Mouse (Mus musculus) lung, postnatal 4 days (tissue): ENCODE results near the gene Naip2.

ENCODE experiments used
- DNase-seq, 2 experiments: peaks; one replicate each; pipeline ENCODE4 v3.0.0; 2021

Naip2 gene

GRCm38 (mm10) chr13:100107652-100108472 lies 94.0 kb downstream of the Naip2 start, which contains the start of gene Serf1:
Gene Serf1 (plus strand): TSS chr13:100108012.
- DNase-seq = peak; percentile 89 to 91

- DNase-seq = peak; percentile 95 to 96
Measured at GRCm38 (mm10) chr13:100103748-100104254, 98.1 kb downstream of the Naip2 start, which contains the start of gene Bdp1. Gene Bdp1 (minus strand): TSS chr13:100104070.

DNA sequence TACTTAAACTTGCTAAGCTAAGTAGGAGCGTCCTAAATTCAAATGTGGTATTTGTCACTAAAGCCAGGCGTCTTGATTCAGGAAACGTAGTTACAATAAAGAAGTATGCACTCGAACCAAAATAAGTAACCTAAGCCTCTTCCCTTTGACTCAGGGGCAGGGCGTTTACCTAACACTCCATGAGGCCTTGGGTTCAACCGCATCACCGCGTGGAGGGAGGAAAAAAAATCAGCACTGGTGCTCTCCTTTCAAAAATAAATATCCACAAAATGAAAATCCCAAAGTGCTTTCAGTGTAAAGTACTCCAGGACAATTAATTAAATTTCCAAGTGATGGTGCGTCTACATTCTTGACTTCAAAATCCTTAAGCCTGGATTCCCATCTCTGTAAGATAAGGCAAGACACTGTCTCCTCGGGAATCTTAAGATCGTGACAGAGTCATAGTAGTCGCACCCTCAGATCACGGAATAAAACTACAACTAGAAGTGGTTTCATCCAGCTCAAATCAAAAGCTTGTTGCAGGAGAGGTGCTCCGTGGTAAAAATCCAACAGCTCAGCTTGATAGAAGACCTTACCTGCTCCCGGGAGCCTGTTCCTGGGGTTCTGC lies 98.7 kb downstream of the Naip2 start:
- no peak for DNase-seq

- DNase-seq = no peak
Measured at GRCm38 (mm10) chr13:100098808-100099207, 103.1 kb downstream of the Naip2 start.
